Mouse (Mus musculus) gastrocnemius, adult 18-20 months (tissue): ENCODE data around the gene Ugt1a7c. TPM values are rescaled to one million over a fixed set of nuclear protein-coding genes. Genes with fewer than 3 reads are reported as not detected.

Experiments used
- DNase-seq: peaks from one replicate; pipeline ENCODE4 v3.0.0; 2021; ENCODE audit warnings: low spot score
- total RNA-seq, 2 experiments: library from RNA; stranded (reverse); gene quantifications; 2 replicates each; pipeline ENCODE4 v1.2.3; 2021

The Ugt1a7c gene
- total RNA-seq, 2 experiments from 2014 or later = 0.31 to 0.37 TPM

GRCm38 (mm10) chr1:88235894-88236415 is 141.1 kb downstream of the Ugt1a7c start:
- DNase-seq = no peak

GRCm38 (mm10) chr1:88237311-88237710 is 142.4 kb downstream of the Ugt1a7c start:
- DNase-seq = no peak

- DNase-seq = no peak
These were observed 143.9 kb downstream of the Ugt1a7c start for GRCm38 (mm10) chr1:88238771-88239170.

DNA sequence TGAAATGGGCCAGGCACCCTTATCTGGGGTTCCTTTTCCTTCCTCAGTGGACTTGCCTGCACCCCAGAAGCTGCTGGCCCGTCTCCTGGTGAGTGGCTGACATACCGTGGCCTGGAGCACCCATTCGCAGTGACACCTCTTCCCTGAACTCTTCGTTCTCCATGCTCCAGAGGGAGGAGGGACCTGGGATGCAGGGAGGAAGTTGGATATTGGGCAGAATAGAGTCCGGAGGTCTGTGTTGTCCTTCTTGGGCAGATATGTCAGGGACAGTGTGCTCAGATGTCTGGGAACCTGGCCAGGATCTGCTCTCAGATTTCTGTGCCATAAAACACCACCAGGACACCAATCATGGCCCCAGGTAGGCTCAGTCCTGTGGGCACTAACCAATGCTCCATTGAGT is 145.2 kb downstream of the Ugt1a7c start:
- no peak for DNase-seq

- no peak for DNase-seq
These were observed 145.7 kb downstream of the Ugt1a7c start for GRCm38 (mm10) chr1:88240579-88240978.

GRCm38 (mm10) chr1:88243861-88244260 is 149.0 kb downstream of the Ugt1a7c start:
- no peak for DNase-seq

GRCm38 (mm10) chr1:88245881-88246280 is 151.0 kb downstream of the Ugt1a7c start:
- DNase-seq = no peak

- no peak for DNase-seq
These were observed 151.5 kb downstream of the Ugt1a7c start for GRCm38 (mm10) chr1:88246386-88246785.

GRCm38 (mm10) chr1:88247660-88248059 is 152.8 kb downstream of the Ugt1a7c start:
- no peak for DNase-seq

DNA sequence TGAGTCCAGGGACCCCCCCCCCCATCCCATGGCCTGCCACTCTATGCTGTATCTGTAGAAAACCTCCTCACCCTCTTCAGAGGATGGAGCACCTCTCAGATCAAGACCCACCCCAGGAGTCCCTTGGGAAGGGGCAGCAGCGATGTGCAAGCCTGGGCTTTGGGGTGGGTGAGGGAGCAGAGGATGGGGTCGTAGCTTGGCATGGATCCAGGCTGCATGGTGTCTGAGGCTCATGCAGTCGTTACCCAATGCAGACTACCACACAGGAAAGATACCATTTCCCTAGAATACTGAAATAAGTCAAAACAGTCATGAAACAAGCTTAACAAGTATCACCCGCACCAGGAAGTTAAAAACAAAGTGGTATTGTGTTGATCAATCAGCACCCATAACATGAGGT is 153.8 kb downstream of the Ugt1a7c start:
- no peak for DNase-seq

DNA sequence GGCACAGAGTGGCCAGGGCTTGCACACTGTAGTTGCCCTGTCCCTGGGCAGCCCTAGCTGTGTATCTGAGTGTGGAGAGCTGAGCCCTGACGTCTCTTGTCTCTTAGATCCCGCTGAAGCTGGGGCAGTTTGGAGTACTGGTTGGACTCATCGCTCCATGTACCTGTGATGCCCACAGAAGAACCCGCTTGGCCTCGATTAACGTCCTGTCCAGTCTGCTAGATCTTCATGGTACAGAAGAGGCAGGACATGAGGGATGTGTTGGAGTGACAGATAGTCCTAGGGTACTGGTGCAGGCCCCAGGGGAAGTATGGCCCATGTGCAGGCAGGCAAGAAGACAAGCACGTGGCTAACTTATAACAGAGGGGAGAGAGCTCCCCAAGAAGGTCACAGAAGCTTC is 154.7 kb downstream of the Ugt1a7c start:
- no peak for DNase-seq

GRCm38 (mm10) chr1:88250023-88250422 is 155.2 kb downstream of the Ugt1a7c start:
- DNase-seq = no peak

GRCm38 (mm10) chr1:88253106-88253505 is 158.2 kb downstream of the Ugt1a7c start:
- no peak for DNase-seq

GRCm38 (mm10) chr1:88253540-88253939 is 158.7 kb downstream of the Ugt1a7c start:
- no peak for DNase-seq

DNA sequence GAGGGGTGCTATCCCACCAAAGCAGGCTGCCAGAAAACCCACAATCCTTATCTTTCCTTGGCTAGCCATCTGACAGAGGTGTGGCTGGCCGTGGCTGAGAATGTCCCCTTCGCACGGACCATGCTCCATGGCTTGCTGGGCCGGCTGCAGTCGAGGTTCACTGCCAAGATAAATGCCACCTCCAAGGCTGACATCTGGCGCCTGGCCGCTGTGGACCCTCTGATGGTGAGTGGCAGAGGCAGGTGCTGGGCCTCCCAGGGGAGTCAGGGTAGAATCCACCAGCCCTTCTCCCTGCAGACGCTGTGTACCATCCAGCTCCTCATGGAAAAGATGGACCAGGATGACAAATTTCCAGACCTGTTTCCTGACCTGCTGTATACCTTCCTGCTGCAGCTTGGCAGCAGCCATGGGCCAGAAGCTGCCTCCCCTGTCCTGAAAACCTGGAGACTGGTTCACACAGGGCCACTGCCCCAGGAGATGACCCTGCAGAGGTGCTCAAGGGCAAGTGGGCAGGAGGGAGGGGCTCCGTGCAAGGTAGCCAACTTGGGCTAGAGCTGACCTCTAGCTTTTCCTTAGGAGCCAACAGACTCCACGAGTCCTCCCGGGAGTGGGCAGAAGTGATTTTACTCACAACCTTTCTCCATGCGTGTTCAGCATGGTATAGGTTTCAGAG is 160.1 kb downstream of the Ugt1a7c start:
- no peak for DNase-seq

- no peak for DNase-seq
These were observed 160.6 kb downstream of the Ugt1a7c start for GRCm38 (mm10) chr1:88255466-88255857.

GRCm38 (mm10) chr1:88255989-88256754 is 161.3 kb downstream of the Ugt1a7c start:
- no peak for DNase-seq

DNA sequence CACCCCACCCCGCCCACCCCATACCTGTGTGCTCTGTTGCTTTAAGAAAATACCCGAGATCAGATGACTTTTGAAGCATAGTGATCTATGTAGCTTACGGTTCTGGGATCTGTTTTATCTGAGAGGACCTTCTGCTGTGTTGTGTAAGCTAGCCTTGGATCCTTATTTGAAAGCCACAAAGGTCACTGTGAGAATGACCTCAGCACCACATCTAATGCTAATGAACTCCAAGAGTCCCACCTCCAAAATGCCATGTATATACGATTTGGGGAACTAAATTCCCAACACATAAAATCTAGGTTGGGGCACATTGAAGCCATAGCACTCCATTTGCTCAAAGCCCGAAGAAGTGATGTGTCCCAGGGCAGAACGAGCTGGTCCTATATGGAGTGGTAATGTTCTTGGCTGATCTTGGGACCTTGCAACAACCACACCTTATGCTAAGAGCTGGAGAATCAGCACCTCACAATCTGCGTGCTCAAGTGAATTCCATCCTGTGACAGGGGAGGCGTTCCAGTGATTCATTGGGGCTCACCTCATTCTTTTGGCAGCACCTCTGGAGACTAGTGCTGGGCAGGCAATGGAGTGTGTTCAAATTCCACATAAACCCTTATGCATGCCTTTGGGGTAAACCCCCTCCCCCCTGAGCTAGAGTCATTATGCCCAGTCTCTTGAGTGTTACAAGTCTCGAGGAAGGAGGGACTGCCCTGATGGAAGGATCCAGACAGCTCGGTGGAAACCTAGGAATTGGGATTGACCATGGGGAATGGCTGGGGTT is 162.2 kb downstream of the Ugt1a7c start:
- DNase-seq = no peak

DNA sequence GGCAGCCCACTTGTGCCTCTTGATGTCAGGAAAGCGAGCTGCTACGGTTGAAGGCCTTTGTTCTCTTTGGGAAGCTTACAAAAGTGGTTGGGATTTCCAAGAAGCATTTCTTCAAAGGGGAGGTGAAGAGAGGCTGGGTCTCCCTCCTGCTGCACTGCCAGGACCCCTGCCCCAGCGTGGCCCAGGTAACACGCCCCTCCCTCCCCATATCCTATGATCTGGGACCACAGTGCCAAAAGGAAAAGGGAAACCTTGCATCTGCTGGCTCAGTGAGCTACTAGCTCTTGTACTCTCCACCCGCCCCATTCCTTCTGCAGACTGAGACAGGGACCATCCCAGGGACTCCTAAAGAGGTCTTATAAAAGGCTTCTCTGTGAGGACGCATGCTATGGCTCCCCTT is 162.8 kb downstream of the Ugt1a7c start:
- no peak for DNase-seq

DNA sequence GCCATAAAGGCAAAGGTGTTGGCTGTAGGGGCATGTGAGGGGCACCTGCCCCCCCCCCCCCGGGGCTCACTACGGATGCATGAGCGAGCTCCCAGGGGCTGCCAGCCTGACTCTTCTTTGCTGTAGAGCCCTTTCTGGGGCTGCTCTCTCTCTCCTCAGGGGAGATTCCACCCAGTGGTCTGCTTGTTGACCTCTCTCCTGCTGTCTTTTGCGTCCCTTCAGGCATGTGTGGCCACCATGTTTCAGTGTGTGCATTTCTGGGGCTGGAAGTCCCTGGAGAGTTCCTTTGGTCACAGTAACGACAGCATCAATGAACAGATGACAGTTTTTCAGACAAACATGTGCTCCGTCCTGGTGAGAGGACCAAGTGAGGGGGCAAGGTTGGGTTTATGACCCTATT is 163.5 kb downstream of the Ugt1a7c start:
- DNase-seq = no peak

DNA sequence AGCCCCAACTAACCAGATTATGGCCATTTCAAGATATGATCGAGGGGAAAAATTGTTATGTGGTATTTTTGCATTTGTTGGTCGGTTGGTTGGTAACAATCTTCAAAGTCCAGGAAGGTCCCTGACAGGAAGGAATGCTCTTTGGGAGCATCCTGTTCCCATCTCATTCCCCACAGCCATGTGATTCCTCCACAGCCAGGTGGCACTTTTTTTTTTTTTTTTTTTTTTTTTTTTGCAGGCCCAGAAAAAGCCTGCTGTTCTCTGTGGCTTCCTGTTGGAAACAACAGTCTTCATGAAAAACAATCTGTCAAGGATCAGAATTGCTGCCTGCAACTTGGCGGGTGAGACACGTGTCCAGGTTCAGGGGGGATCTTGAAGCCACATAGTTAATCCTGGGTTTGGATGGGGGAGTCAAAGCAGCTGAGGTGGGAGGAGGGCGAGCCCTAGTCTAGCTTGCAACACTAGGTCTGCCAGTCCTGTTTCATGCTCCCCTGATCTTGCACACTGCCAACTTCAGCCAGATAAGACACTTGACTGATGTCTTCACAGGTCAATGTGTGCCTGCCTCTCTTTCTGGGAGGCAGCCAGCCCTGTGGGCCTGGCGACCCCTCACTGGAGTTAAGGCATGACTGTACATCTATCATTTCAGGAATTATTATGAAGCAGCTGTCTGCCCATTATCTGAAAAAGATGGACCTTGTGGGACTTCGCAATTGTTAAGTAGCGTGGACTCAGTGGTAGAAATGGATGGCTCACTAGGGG is 164.2 kb downstream of the Ugt1a7c start:
- no peak for DNase-seq
